Comparison of ENCODE assay signal across 8 mouse cellular contexts in genomic region chr16:38563516-38563915, GRCm38 (mm10). TPM values are rescaled to one million over a fixed set of nuclear protein-coding genes. Genes with fewer than 3 reads are reported as not detected.
DNase-seq lines count a peak whose midpoint lies in the region; ATAC-seq and TF ChIP-seq lines count a peak whose summit lies in the region.

No protein-coding gene starts in this region.

- H3K27me3 ChIP-seq in heart, embryonic 15.5 days: peaks cover 13% of the 10 kb centered on the region; the same call in 1 of the 2 replicates
- H3K27me3 ChIP-seq in G1E (ENCODE audit: insufficient read depth, low read length): no peaks in the 10 kb centered on the region
- peaks cover 15% of the 10 kb centered on the region for H3K27me3 ChIP-seq in hindbrain, embryonic 13.5 days
- peaks cover 17% of the 10 kb centered on the region for H3K27me3 ChIP-seq in midbrain, embryonic 12.5 days

- no peaks in the 10 kb centered on the region for H3K9me3 ChIP-seq in heart, embryonic 15.5 days (replicated peaks)
- no peaks in the 10 kb centered on the region for H3K9me3 ChIP-seq in G1E (replicated peaks)
- no peaks in the 10 kb centered on the region for H3K9me3 ChIP-seq in hindbrain, embryonic 13.5 days
- no peaks in the 10 kb centered on the region for H3K9me3 ChIP-seq in midbrain, embryonic 12.5 days

- intact Hi-C loops in heart, postnatal 14 days (cut with DNase I): no loop called here

- H3K4me3 ChIP-seq in heart, embryonic 15.5 days: peak overlapping the region; percentile 90
- H3K4me3 ChIP-seq in G1E (ENCODE audit: low read depth, low read length): peak overlapping the region; percentile 86
- H3K4me3 ChIP-seq in hindbrain, embryonic 13.5 days: peak overlapping the region; percentile 92
- peak overlapping the region; percentile 79 for H3K4me3 ChIP-seq in midbrain, embryonic 12.5 days

- DNase-seq in heart, postnatal 14 days: no peak
- no peak for DNase-seq in G1E (ENCODE audit: low spot score)
- no peak for DNase-seq in ovary, postnatal 36 days (ENCODE audit: low spot score)
- DNase-seq in retina, postnatal 1 day: no peak
- DNase-seq in urinary bladder, postnatal 4 days (ENCODE audit: low spot score in 2 of 2): no peak

- peaks cover 16% of the 10 kb centered on the region for H3K36me3 ChIP-seq in heart, embryonic 15.5 days
- H3K36me3 ChIP-seq in G1E (replicated peaks): peaks cover 40% of the 10 kb centered on the region
- peaks cover 31% of the 10 kb centered on the region for H3K36me3 ChIP-seq in hindbrain, embryonic 13.5 days
- H3K36me3 ChIP-seq in midbrain, embryonic 12.5 days: peaks cover 27% of the 10 kb centered on the region

- H3K4me1 ChIP-seq in heart, embryonic 15.5 days (replicated peaks): peaks cover 15% of the 10 kb centered on the region
- peaks cover 11% of the 10 kb centered on the region for H3K4me1 ChIP-seq in G1E (ENCODE audit: insufficient read depth, low read depth, low read length)
- peaks cover 25% of the 10 kb centered on the region for H3K4me1 ChIP-seq in hindbrain, embryonic 13.5 days (replicated peaks)
- H3K4me1 ChIP-seq in midbrain, embryonic 12.5 days: peaks cover 6% of the 10 kb centered on the region

- TF ChIP-seq CTCF in G1E (IDR thresholded peaks at IDR 0.05; ENCODE audit: low read depth, low read length): no peak

- peak overlapping the region; percentile 73 for H3K4me2 ChIP-seq in heart, embryonic 15.5 days
- H3K4me2 ChIP-seq in hindbrain, embryonic 13.5 days: peak overlapping the region; percentile 82
- H3K4me2 ChIP-seq in midbrain, embryonic 12.5 days (replicated peaks): peak overlapping the region; percentile 53

- H3K27ac ChIP-seq in heart, embryonic 15.5 days: no peak overlapping the region
- no peak overlapping the region for H3K27ac ChIP-seq in hindbrain, embryonic 13.5 days
- H3K27ac ChIP-seq in midbrain, embryonic 12.5 days (replicated peaks): no peak overlapping the region

- H3K9ac ChIP-seq in heart, embryonic 15.5 days: peak overlapping the region; percentile 90
- H3K9ac ChIP-seq in hindbrain, embryonic 13.5 days: peak overlapping the region; percentile 89
- peak overlapping the region; percentile 80 for H3K9ac ChIP-seq in midbrain, embryonic 12.5 days (replicated peaks)

- 24% methylated on average over 10 of the region's 10 CpGs for WGBS in heart, embryonic 15.5 days
- 40% methylated on average over 10 of the region's 10 CpGs for WGBS in hindbrain, embryonic 13.5 days
- WGBS in midbrain, embryonic 12.5 days: 41% methylated on average over 10 of the region's 10 CpGs

- ATAC-seq in heart, embryonic 15.5 days (replicated peaks; ENCODE audit: insufficient number of reproducible peaks, insufficient read depth, low FRiP score, low read depth): no peak
- ATAC-seq in G1E (ENCODE audit: extremely low read depth, insufficient number of reproducible peaks, low FRiP score, poor library complexity, severe bottlenecking): no peak
- ATAC-seq in hindbrain, embryonic 13.5 days (ENCODE audit: low FRiP score): no peak
- ATAC-seq in midbrain, embryonic 12.5 days (ENCODE audit: low FRiP score, low read depth): no peak

RNA-seq across cellular contexts. Expression of gene Tmem39a, which starts 5.0 kb away (rescaled TPM):
- polyA plus RNA-seq in heart, embryonic 15.5 days (2015; fragmentation: Nextera tagmentation; extraction: Ambion mirVana): 50.5 and 72.2 TPM in 2 replicates
- 10 to 100 TPM; 24.6 to 29.9 TPM for total RNA-seq in heart, postnatal 14 days (2021)
- total RNA-seq in G1E (2014; fragmentation: Nextera tagmentation): 148 and 206 TPM in 2 replicates
- 53.5 and 62.1 TPM in 2 replicates for total RNA-seq in G1E (2017)
- 10.7 and 17.3 TPM in 2 replicates for polyA plus RNA-seq in G1E (2012)
- 42.4 and 50.3 TPM in 2 replicates for polyA plus RNA-seq in hindbrain, embryonic 13.5 days (2015; fragmentation: Nextera tagmentation; extraction: Ambion mirVana)
- polyA plus RNA-seq in midbrain, embryonic 12.5 days (2016; fragmentation: Nextera tagmentation; extraction: Ambion mirVana): 66.3 and 69.1 TPM in 2 replicates

RNA-seq across cellular contexts. Expression of gene Poglut1, which starts 13.5 kb away (rescaled TPM):
- 24.0 and 29.9 TPM in 2 replicates for polyA plus RNA-seq in heart, embryonic 15.5 days (2015; fragmentation: Nextera tagmentation; extraction: Ambion mirVana)
- total RNA-seq in heart, postnatal 14 days (2021): 10 to 100 TPM; 10.9 to 11.4 TPM
- total RNA-seq in G1E (2014; fragmentation: Nextera tagmentation) (74.7 and 79.0 TPM in 2 replicates), G1E (2017) (26.1 and 35.0 TPM in 2 replicates)
- polyA plus RNA-seq in G1E (2012): 8.8 and 10.0 TPM in 2 replicates
- polyA plus RNA-seq in hindbrain, embryonic 13.5 days (2015; fragmentation: Nextera tagmentation; extraction: Ambion mirVana): 62.0 and 66.7 TPM in 2 replicates
- polyA plus RNA-seq in midbrain, embryonic 12.5 days (2016; fragmentation: Nextera tagmentation; extraction: Ambion mirVana): 70.0 and 72.5 TPM in 2 replicates

RNA-seq across cellular contexts. Expression of gene Timmdc1, which starts 41.1 kb away (rescaled TPM):
- 31.9 and 38.1 TPM in 2 replicates for polyA plus RNA-seq in heart, embryonic 15.5 days (2015; fragmentation: Nextera tagmentation; extraction: Ambion mirVana)
- 10 to 100 TPM; 62.1 to 62.6 TPM for total RNA-seq in heart, postnatal 14 days (2021)
- 36.7 and 38.7 TPM in 2 replicates for total RNA-seq in G1E (2014; fragmentation: Nextera tagmentation)
- total RNA-seq in G1E (2017): 27.0 and 28.6 TPM in 2 replicates
- polyA plus RNA-seq in G1E (2012): 25.9 and 28.3 TPM in 2 replicates
- 37.3 and 37.8 TPM in 2 replicates for polyA plus RNA-seq in hindbrain, embryonic 13.5 days (2015; fragmentation: Nextera tagmentation; extraction: Ambion mirVana)
- polyA plus RNA-seq in midbrain, embryonic 12.5 days (2016; fragmentation: Nextera tagmentation; extraction: Ambion mirVana): 35.2 and 37.0 TPM in 2 replicates
